In the genomic region with DNA sequence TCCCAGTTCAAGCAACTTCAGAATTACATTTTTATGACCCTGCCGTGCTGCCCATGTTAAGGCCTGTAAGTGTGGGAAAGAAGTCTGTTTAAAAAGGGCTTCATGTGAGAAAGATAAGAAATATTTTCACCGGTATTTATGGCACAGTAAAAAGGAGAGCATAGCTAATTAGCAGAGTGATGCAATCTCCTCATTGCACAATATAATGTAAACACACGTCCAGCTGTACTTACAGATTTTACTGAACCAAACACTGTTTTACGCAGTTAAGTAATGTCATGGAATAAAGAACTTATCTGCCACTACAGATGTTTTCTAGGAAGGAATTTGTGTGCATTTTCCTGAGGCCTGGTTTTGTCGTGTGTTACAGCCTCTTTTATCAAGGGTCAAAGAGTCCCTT, we compare ENCODE assay signal across 33 mouse cellular contexts. TPM values are rescaled to one million over a fixed set of nuclear protein-coding genes. Genes with fewer than 3 reads are reported as not detected.
DNase-seq lines count a peak whose midpoint lies in the region; ATAC-seq and TF ChIP-seq lines count a peak whose summit lies in the region.
"Had no signal": no experiment of that assay in that cellular context is flagged by ENCODE, and none has a peak within 500 bp of the region (broad histone marks: within the 10 kb centered on the region; RNA-seq: fewer than 3 reads in every experiment).

No protein-coding gene starts in this region.

- H3K4me3 ChIP-seq in heart, embryonic 13.5 days: no peak overlapping the region
- no peak overlapping the region for H3K4me3 ChIP-seq in lung, embryonic 15.5 days
- H3K4me3 ChIP-seq in intestine, postnatal 0 days (ENCODE audit: low read depth, low read length): no peak overlapping the region
- H3K4me3 ChIP-seq: forebrain, embryonic 13.5 days; gastrocnemius, adult 2 months; limb, embryonic 12.5 days had no signal

- no peaks in the 10 kb centered on the region for H3K9me3 ChIP-seq in heart, embryonic 13.5 days
- no peaks in the 10 kb centered on the region for H3K9me3 ChIP-seq in lung, embryonic 15.5 days
- H3K9me3 ChIP-seq in intestine, postnatal 0 days (ENCODE audit: control insufficient read depth): no peaks in the 10 kb centered on the region
- H3K9me3 ChIP-seq: forebrain, embryonic 13.5 days; limb, embryonic 12.5 days had no signal

- H3K4me2 ChIP-seq in heart, embryonic 13.5 days: no peak overlapping the region
- no peak overlapping the region for H3K4me2 ChIP-seq in lung, embryonic 15.5 days
- 0 out of 2 replicates have a peak overlapping the region, but pooled peaks have one; percentile 10 for H3K4me2 ChIP-seq in intestine, postnatal 0 days (replicated peaks; ENCODE audit: low read depth)
- H3K4me2 ChIP-seq: forebrain, embryonic 13.5 days; limb, embryonic 12.5 days; midbrain, embryonic 11.5 days had no signal

- no peaks in the 10 kb centered on the region for H3K27me3 ChIP-seq in heart, embryonic 13.5 days (replicated peaks)
- no peaks in the 10 kb centered on the region for H3K27me3 ChIP-seq in lung, embryonic 15.5 days
- H3K27me3 ChIP-seq in intestine, postnatal 0 days (replicated peaks; ENCODE audit: control insufficient read depth, insufficient read depth, low read length): no peaks in the 10 kb centered on the region
- H3K27me3 ChIP-seq: forebrain, embryonic 13.5 days; limb, embryonic 12.5 days had no signal

- WGBS in heart, embryonic 13.5 days: 32% methylated on average over 5 of the region's 5 CpGs
- WGBS in lung, embryonic 15.5 days: 14% methylated on average over 5 of the region's 5 CpGs
- 6% methylated on average over 5 of the region's 5 CpGs for whole genome bisulfite sequencing in intestine, postnatal 0 days

- peak overlapping the region; percentile 24; the same call in 1 of the 2 replicates for H3K27ac ChIP-seq in heart, embryonic 13.5 days (replicated peaks)
- H3K27ac ChIP-seq in lung, embryonic 15.5 days: peak overlapping the region; percentile 72
- no peak overlapping the region for H3K27ac ChIP-seq in intestine, postnatal 0 days (ENCODE audit: low read depth, low read length)
- H3K27ac ChIP-seq: forebrain, embryonic 13.5 days; gastrocnemius, adult 2 months; hindbrain, postnatal 0 days; limb, embryonic 12.5 days had no signal

- no peak for DNase-seq in heart, postnatal 25 days (ENCODE audit: low spot score)
- no peak for DNase-seq in lung, postnatal 4 days
- DNase-seq in NIH3T3 (ENCODE audit: low read depth): peak; percentile 57
- DNase-seq in kidney, postnatal 4 days: no peak
- no peak for DNase-seq in embryo, embryonic 9.5 days (ENCODE audit: extremely low spot score)
- DNase-seq: adrenal gland, adult 8-10 months; cerebellum, adult 18-20 months; cerebellum, postnatal 14 days; embryo, embryonic 11 days; gastrocnemius, adult 2 months; heart, postnatal 10 days; kidney, adult 8-10 months; kidney, postnatal 10 days; right cerebral cortex, adult 18-20 months; right cerebral cortex, postnatal 4 days; thymus, adult 2 months; thymus, postnatal 4 days had no signal

- H3K4me1 ChIP-seq in heart, embryonic 13.5 days: peaks cover 8% of the 10 kb centered on the region
- H3K4me1 ChIP-seq in lung, embryonic 15.5 days: peaks cover 7% of the 10 kb centered on the region; the same call in 1 of the 2 replicates
- no peaks in the 10 kb centered on the region for H3K4me1 ChIP-seq in intestine, postnatal 0 days (replicated peaks; ENCODE audit: control insufficient read depth, insufficient read depth, low read length)
- H3K4me1 ChIP-seq: forebrain, embryonic 13.5 days had no signal

- H3K9ac ChIP-seq in heart, embryonic 13.5 days: no peak overlapping the region
- H3K9ac ChIP-seq in lung, embryonic 15.5 days: no peak overlapping the region
- no peak overlapping the region for H3K9ac ChIP-seq in intestine, postnatal 0 days (ENCODE audit: low read depth, low read length)
- H3K9ac ChIP-seq: forebrain, embryonic 13.5 days; limb, embryonic 12.5 days had no signal

- intact Hi-C loops in heart, postnatal 25 days (cut with DNase I): loop anchor here (5.0 kb wide), 2 partner anchors 149 to 399 kb away; no protein-coding TSS in a partner anchor

- no peak for TF ChIP-seq CTCF in intestine, postnatal 0 days (IDR thresholded peaks at IDR 0.05; ENCODE audit: low read depth)

- no peak for ATAC-seq in heart, embryonic 13.5 days (ENCODE audit: extremely low read depth, insufficient number of reproducible peaks, low FRiP score, low TSS enrichment)
- peak; percentile 91; the same call in 1 of the 2 replicates for ATAC-seq in lung, embryonic 15.5 days (ENCODE audit: borderline replicate concordance, extremely low read depth, low FRiP score, low TSS enrichment)
- peak; percentile 91 for ATAC-seq in intestine, postnatal 0 days
- ATAC-seq: forebrain, embryonic 13.5 days; hindbrain, postnatal 0 days had no signal

- H3K36me3 ChIP-seq in heart, embryonic 13.5 days: no peaks in the 10 kb centered on the region
- no peaks in the 10 kb centered on the region for H3K36me3 ChIP-seq in lung, embryonic 15.5 days
- H3K36me3 ChIP-seq in intestine, postnatal 0 days (ENCODE audit: control insufficient read depth, insufficient read depth): no peaks in the 10 kb centered on the region
- H3K36me3 ChIP-seq: limb, embryonic 12.5 days had no signal

RNA-seq across cellular contexts. Expression of gene Asz1, which starts 32.3 kb away (rescaled TPM):
- polyA plus RNA-seq in heart, embryonic 13.5 days (2015; fragmentation: Nextera tagmentation; extraction: Ambion mirVana): 0.27 and 0.44 TPM in 2 replicates
- total RNA-seq in heart, postnatal 25 days (2021): not detected
- polyA plus RNA-seq in lung, embryonic 15.5 days (2015; fragmentation: Nextera tagmentation; extraction: Ambion mirVana): 9.4 and 9.7 TPM in 2 replicates
- polyA plus RNA-seq in intestine, postnatal 0 days (2015; fragmentation: Nextera tagmentation; extraction: Ambion mirVana): 0.13 and 0.30 TPM in 2 replicates
- total RNA-seq: adrenal gland, adult 8-10 months; gastrocnemius, adult 2 months; gastrocnemius, postnatal 4 days; heart, postnatal 10 days; hindbrain, postnatal 0 days; layer of hippocampus, adult 18-20 months; layer of hippocampus, postnatal 25 days; left cerebral cortex, postnatal 10 days; midbrain, postnatal 0 days had no signal
- polyA plus RNA-seq: embryonic facial prominence, embryonic 14.5 days; forebrain, embryonic 13.5 days; hindbrain, embryonic 11.5 days; hindbrain, postnatal 0 days; limb, embryonic 12.5 days; liver, embryonic 16.5 days; midbrain, embryonic 11.5 days; midbrain, postnatal 0 days; neural tube, embryonic 14.5 days; thymus, adult 2 months had no signal

RNA-seq across cellular contexts. Expression of gene Wnt2, which starts 46.2 kb away (rescaled TPM):
- 6.8 and 11.5 TPM in 2 replicates for polyA plus RNA-seq in heart, embryonic 13.5 days (2015; fragmentation: Nextera tagmentation; extraction: Ambion mirVana)
- 1 to 10 TPM in 1 of 2 experiments, under 1 TPM in 1; 0.75 to 1.2 TPM for total RNA-seq in heart, postnatal 25 days (2021)
- polyA plus RNA-seq in lung, embryonic 15.5 days (2015; fragmentation: Nextera tagmentation; extraction: Ambion mirVana): 79.4 and 86.0 TPM in 2 replicates
- polyA plus RNA-seq in intestine, postnatal 0 days (2015; fragmentation: Nextera tagmentation; extraction: Ambion mirVana): 0.34 and 0.57 TPM in 2 replicates
- total RNA-seq: midbrain, postnatal 0 days had no signal
- polyA plus RNA-seq: forebrain, embryonic 13.5 days had no signal
